In genomic region chr13:108390565-108390964, GRCm38 (mm10) we compare ENCODE assay signal across 8 mouse cellular contexts. TPM values are rescaled to one million over a fixed set of nuclear protein-coding genes. Genes with fewer than 3 reads are reported as not detected.
DNase-seq lines count a peak whose midpoint lies in the region; ATAC-seq and TF ChIP-seq lines count a peak whose summit lies in the region.

No protein-coding gene starts in this region.

- H3K4me1 ChIP-seq in cerebellum, adult 2 months (ENCODE audit: control insufficient read depth, insufficient read depth, low read length): no peaks in the 10 kb centered on the region
- no peaks in the 10 kb centered on the region for H3K4me1 ChIP-seq in lung, adult 2 months (ENCODE audit: control insufficient read depth, insufficient read depth, low read length)

- ATAC-seq in granulocyte monocyte progenitor cell, adult 5-6 weeks (replicated peaks; ENCODE audit: poor library complexity, severe bottlenecking): peak; percentile 97

- TF ChIP-seq POLR2A in cerebellum, adult 2 months (IDR thresholded peaks at IDR 0.05; ENCODE audit: borderline replicate concordance, insufficient read depth, low read length): no peak
- no peak for TF ChIP-seq POLR2A in brain, embryonic 14.5 days (IDR thresholded peaks at IDR 0.05; ENCODE audit: borderline replicate concordance, extremely low read depth, insufficient read depth, insufficient read length, poor library complexity, severe bottlenecking)
- TF ChIP-seq POLR2A in lung, adult 2 months (IDR thresholded peaks at IDR 0.05; ENCODE audit: borderline replicate concordance, extremely low read depth, low read depth, low read length): no peak

- 0% methylated on average over 1 of the region's 1 CpGs for WGBS in cerebellum, adult 2 months
- 22% methylated on average over 1 of the region's 1 CpGs for WGBS in lung, adult 2 months

- no peaks in the 10 kb centered on the region for H3K27me3 ChIP-seq in cerebellum, adult 2 months (ENCODE audit: control insufficient read depth, insufficient read depth, low read length)

- peak; percentile 66 for TF ChIP-seq CTCF in cerebellum, adult 2 months (IDR thresholded peaks at IDR 0.05; ENCODE audit: borderline replicate concordance, insufficient read depth, low read depth, low read length)
- TF ChIP-seq CTCF in brain, embryonic 14.5 days (IDR thresholded peaks at IDR 0.05; ENCODE audit: borderline replicate concordance, extremely low read depth, insufficient read depth, insufficient read length): peak; percentile 68; the same call in 1 of the 2 replicates
- peak; percentile 75 for TF ChIP-seq CTCF in lung, adult 2 months (IDR thresholded peaks at IDR 0.05; ENCODE audit: insufficient read depth, low read length)

- no peak overlapping the region for H3K4me3 ChIP-seq in cerebellum, adult 2 months (replicated peaks; ENCODE audit: insufficient read depth, low read depth, low read length)
- no peak overlapping the region for H3K4me3 ChIP-seq in lung, adult 2 months (replicated peaks; ENCODE audit: extremely low read depth, low read depth, low read length)

- no peak overlapping the region for H3K27ac ChIP-seq in cerebellum, adult 2 months (ENCODE audit: insufficient read depth, low read length)

- peak; percentile 5 to 10 for DNase-seq in cerebellum, adult 2 months
- DNase-seq in cerebellum, adult 9-11 months: no peak
- DNase-seq in CD4-positive helper T cell, adult 2 months (ENCODE audit: low read depth, low spot score): peak; percentile 76
- peak; percentile 70 for DNase-seq in brain, embryonic 14.5 days (ENCODE audit: low read depth)
- DNase-seq in kidney, postnatal 14 days: peak; percentile 48
- peak; percentile 33 for DNase-seq in lung, adult 2 months
- DNase-seq in retina, postnatal 7 days (ENCODE audit: low read depth, low spot score): peak; percentile 1

RNA-seq across cellular contexts. Expression of gene Pde4d, which starts 59.2 kb away (rescaled TPM):
- polyA plus RNA-seq in cerebellum, adult 2 months (2012; rRNA removed): 33.8 and 40.1 TPM in 2 replicates
- 21.2 and 34.9 TPM in 2 replicates for polyA plus RNA-seq in brain, embryonic 14.5 days (2012; rRNA removed)
- 49.8 and 63.2 TPM in 2 replicates for total RNA-seq in granulocyte monocyte progenitor cell, adult 5-6 weeks (2014; fragmentation: Nextera tagmentation)
- 33.5 and 38.3 TPM in 2 replicates for total RNA-seq in granulocyte monocyte progenitor cell, adult 5-6 weeks (2017)
- polyA plus RNA-seq in lung, adult 2 months (2012; rRNA removed): 12.0 and 20.0 TPM in 2 replicates
